Mouse (Mus musculus) CH12.LX (cell line): ENCODE measurements at regions not wholly inside any gene's neighbourhood (a gene's known extent, or its start where the extent isn't known, plus 50 kb on each side); places are given as distances from the start of the nearest gene placed in this dataset.

Experiments
- BHLHE40 ChIP-seq: IDR thresholded peaks from 2 replicates; pipeline ENCODE4 v1.6.1; 2011; ENCODE audit warnings: mild to moderate bottlenecking, low read depth, low read length, improper control_type of control experiment
- CTCF ChIP-seq, 2 experiments: IDR thresholded peaks in 1 of 2; conservative IDR thresholded peaks in 1 of 2; 2 replicates each; pipeline ENCODE4 v1.5.1; 2011 to 2012; ENCODE audit warnings: low read depth in 2 of 2, low read length in 2 of 2, improper control_type of control experiment in 1 of 2, inconsistent platforms in 1 of 2, mild to moderate bottlenecking in 1 of 2, moderate library complexity in 1 of 2
- JUN ChIP-seq: IDR thresholded peaks from 2 replicates; pipeline ENCODE4 v1.6.1; 2011; ENCODE audit warnings: low read depth, mild to moderate bottlenecking, low read length, improper control_type of control experiment, moderate library complexity; ENCODE audit not compliant: insufficient read depth
- JUND ChIP-seq: conservative IDR thresholded peaks from 2 replicates; pipeline ENCODE4 v1.6.1; 2011; ENCODE audit warnings: low read depth, low read length, improper control_type of control experiment
- KAT2A ChIP-seq: IDR thresholded peaks from 2 replicates; pipeline ENCODE4 v1.6.1; 2012; ENCODE audit warnings: low read length, improper control_type of control experiment, inconsistent platforms; ENCODE audit not compliant: insufficient replicate concordance
- MEF2A ChIP-seq: IDR thresholded peaks from 2 replicates; pipeline ENCODE4 v1.6.1; 2014; ENCODE audit warnings: low read depth, mild to moderate bottlenecking, inconsistent platforms, low read length, improper control_type of control experiment, borderline replicate concordance
- USF1 ChIP-seq: IDR thresholded peaks from 2 replicates; pipeline ENCODE4 v1.6.1; 2014; ENCODE audit warnings: low read depth, mild to moderate bottlenecking, inconsistent platforms, low read length, improper control_type of control experiment

DNA sequence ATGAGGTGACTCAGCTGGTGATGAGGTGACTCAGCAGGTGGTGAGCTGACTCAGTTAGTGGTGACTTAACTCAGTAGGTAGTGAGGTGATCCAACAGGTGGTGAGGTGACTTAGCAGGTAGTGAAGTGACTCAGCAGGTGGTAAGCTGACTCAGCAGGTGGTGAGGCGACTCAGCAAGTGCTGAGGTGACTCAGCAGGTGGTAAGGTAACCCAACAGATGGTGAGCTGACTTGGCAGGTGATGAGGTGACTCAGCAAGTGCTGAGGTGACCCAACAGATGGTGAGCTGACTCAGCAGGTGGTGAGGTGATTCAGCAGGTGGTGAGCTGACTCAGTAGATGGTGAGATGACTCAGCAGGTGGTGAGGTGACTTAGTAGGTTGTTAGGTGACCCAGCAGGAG lies 103.7 kb upstream of the Pou3f3 start:
- no peak for TF ChIP-seq USF1
- TF ChIP-seq BHLHE40: no peak
- TF ChIP-seq KAT2A: no peak
- no peak for TF ChIP-seq MEF2A
- no peak for TF ChIP-seq JUND
- no peak for TF ChIP-seq CTCF (conservative IDR thresholded peaks at IDR 0.05 in 1 of 2, IDR thresholded peaks at IDR 0.05 in 1 of 2; ENCODE audit: low read depth in 2 of 2, low read length in 2 of 2)
- no peak for TF ChIP-seq JUN
